Mouse (Mus musculus) ES-E14 (cell line): Measurements from ENCODE around the gene Raver1. TPM values are rescaled to one million over a fixed set of nuclear protein-coding genes. Genes with fewer than 3 reads are reported as not detected.

ENCODE experiments used
- DNase-seq: peaks from one replicate; pipeline ENCODE4 v3.0.0-alpha.2; 2013; ENCODE audit warnings: low read depth, low spot score
- H3K27ac ChIP-seq: 2 replicates; pipeline ENCODE4 v1.5.1; 2012; ENCODE audit warnings: low read depth, mild to moderate bottlenecking, low read length, moderate library complexity, mixed read lengths; ENCODE audit not compliant: poor library complexity, insufficient read depth, severe bottlenecking
- H3K36me3 ChIP-seq: 2 replicates; pipeline ENCODE4 v1.6.1; 2012; ENCODE audit warnings: mild to moderate bottlenecking, low read length, moderate library complexity, mixed read lengths; ENCODE audit not compliant: control insufficient read depth, poor library complexity, insufficient read depth, severe bottlenecking
- H3K4me1 ChIP-seq, 2 experiments: fragments of 150-350 bp in 1 of 2; sonication (generic) in 1 of 2; 2 replicates each; pipeline ENCODE4 v1.6.1; 2012; ENCODE audit warnings: low read length in 2 of 2, mild to moderate bottlenecking in 1 of 2, mixed read lengths in 1 of 2; ENCODE audit not compliant: control insufficient read depth in 2 of 2, insufficient read depth in 2 of 2, poor library complexity in 1 of 2
- H3K4me3 ChIP-seq, 2 experiments: fragments of 150-350 bp in 1 of 2; sonication (generic) in 1 of 2; 2 replicates each; pipeline ENCODE4 v1.5.1; 2012; ENCODE audit warnings: low read length in 2 of 2, low read depth in 1 of 2, mild to moderate bottlenecking in 1 of 2, mixed read lengths in 1 of 2; ENCODE audit not compliant: insufficient read depth in 1 of 2, poor library complexity in 1 of 2, severe bottlenecking in 1 of 2
- H3K9ac ChIP-seq: 2 replicates; pipeline ENCODE4 v1.6.1; 2012; ENCODE audit warnings: low read depth, mild to moderate bottlenecking, low read length, mixed read lengths; ENCODE audit not compliant: poor library complexity, insufficient read depth, severe bottlenecking
- H3K9me3 ChIP-seq: fragments of 150-350 bp; sonication (generic); 2 replicates; pipeline ENCODE4 v1.6.1; 2012; ENCODE audit warnings: low read depth, mild to moderate bottlenecking, low read length; ENCODE audit not compliant: control insufficient read depth, insufficient read depth
- CHD2 ChIP-seq: IDR thresholded peaks from 2 replicates; pipeline ENCODE4 v1.6.1; 2014; ENCODE audit warnings: mild to moderate bottlenecking, low read depth, low read length, inconsistent platforms
- HCFC1 ChIP-seq: IDR thresholded peaks from 2 replicates; pipeline ENCODE4 v1.6.1; 2012; ENCODE audit warnings: low read length, inconsistent platforms, borderline replicate concordance; ENCODE audit not compliant: insufficient read depth
- MAFK ChIP-seq: IDR thresholded peaks from 2 replicates; pipeline ENCODE4 v1.6.1; 2014; ENCODE audit warnings: mild to moderate bottlenecking, low read depth, low read length, inconsistent platforms; ENCODE audit not compliant: insufficient read depth
- ZC3H11A ChIP-seq: IDR thresholded peaks from 2 replicates; pipeline ENCODE4 v1.6.1; 2012; ENCODE audit warnings: low read depth, mild to moderate bottlenecking, inconsistent platforms, low read length, borderline replicate concordance
- ZNF384 ChIP-seq: IDR thresholded peaks from 2 replicates; pipeline ENCODE4 v1.6.1; 2012; ENCODE audit warnings: low read depth, low read length, inconsistent platforms
- in situ Hi-C, 2 experiments: fragments of 600-800 bp; cut with MboI; formaldehyde crosslinking; loops; one replicate each; pipeline ENCODE4 v1.15.1; 2025; ENCODE audit warnings: low sequenced_read_pairs in 2 of 2, inconsistent platforms in 1 of 2; ENCODE audit not compliant: unreplicated experiment in 2 of 2
- total RNA-seq: library from RNA; depleted of rRNA; stranded (reverse); fragments of 300-350 nt; gene quantifications from 2 replicates; pipeline ENCODE4 v1.2.3, GENCODE M21; 2012

Gene Raver1
- total RNA-seq, 1 experiment = 26.3 TPM

DNA sequence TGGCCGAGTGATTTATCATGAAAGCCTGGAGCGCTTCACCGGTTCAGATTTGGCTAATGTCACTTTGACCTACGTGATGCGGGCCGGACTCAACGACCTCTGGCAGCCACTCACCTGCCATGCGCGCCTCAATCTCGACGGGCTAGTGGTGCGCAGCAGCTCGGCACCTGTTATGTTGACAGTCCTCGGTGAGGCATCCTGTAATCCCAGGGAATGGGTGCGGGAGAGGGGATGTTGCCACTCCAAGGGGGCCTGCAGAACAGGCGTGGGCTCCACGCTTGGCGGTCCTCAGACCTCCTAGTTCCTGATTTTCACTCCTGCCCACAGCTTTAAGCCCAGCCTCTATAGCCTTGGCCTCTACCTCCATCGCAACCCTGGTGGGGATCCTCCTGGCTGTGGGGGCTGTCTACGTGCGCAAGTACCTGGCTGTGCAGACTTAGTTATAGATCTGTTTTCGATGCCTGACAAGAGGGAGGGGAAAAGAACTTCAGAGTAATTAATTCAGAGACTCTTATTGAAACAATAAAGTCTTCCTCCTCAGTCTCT is 61.7 kb downstream of the Raver1 start:
- H3K9me3 ChIP-seq = no peaks in the 10 kb centered on the region
- peaks cover 28% of the 10 kb centered on the region for H3K36me3 ChIP-seq
- peak overlapping the region; percentile 1; the same call in 1 of the 2 replicates for H3K27ac ChIP-seq
- H3K4me1 ChIP-seq = peaks cover 8 to 48% of the 10 kb centered on the region in 2 experiments
- TF ChIP-seq CHD2 = no peak
- no peak for TF ChIP-seq ZC3H11A
- no peak for TF ChIP-seq HCFC1
- TF ChIP-seq MAFK = no peak
- TF ChIP-seq ZNF384 = no peak
- H3K9ac ChIP-seq = peak overlapping the region; percentile 41
- DNase-seq = no peak
- in situ Hi-C loops = no loop called here
- peak overlapping the region; percentile 28 to 39 for H3K4me3 ChIP-seq

DNA sequence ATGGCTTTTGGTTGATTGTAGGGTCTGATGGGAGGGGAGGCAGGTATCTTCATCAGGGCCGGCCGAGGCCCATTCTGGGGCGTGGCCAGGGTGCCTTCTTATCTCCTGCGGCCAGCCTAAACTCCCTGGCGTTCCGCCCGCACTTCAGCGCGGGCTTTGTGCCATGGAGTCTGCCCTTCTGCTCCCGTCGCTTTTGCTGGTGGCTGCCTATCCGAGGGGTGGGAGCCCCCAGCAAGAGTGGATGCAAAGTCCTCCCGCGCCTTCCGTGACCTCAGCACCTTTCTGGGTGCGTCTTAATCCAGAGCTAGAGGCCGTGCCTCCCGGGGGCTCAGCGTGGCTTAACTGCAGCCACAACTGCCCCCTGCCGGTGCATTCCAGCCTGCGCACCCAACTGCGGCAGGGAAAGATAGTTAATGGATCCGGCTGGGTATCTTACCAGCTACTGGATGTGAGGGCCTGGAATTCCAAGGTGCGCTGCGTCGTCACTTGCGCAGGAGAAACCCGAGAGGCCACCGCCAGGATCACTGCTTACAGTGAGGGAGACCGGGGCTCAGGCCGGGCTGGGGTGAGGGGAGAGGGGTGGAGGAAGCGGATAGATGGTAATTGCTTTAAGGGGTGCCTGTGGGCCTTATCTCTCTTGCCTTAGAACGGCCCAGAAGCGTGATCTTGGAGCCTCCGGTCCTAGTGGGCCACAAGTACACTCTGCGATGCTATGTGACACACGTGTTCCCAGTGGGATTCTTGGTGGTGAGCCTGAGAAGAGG is 62.3 kb downstream of the Raver1 start, which contains the start of gene Icam4:
Icam4 (plus strand) TSS at position 83 of the 764 bp plus-strand sequence.
- peaks cover 8 to 44% of the 10 kb centered on the region in 2 experiments for H3K4me1 ChIP-seq
- H3K27ac ChIP-seq = peak within 1 kb of the TSS; percentile 23

DNA sequence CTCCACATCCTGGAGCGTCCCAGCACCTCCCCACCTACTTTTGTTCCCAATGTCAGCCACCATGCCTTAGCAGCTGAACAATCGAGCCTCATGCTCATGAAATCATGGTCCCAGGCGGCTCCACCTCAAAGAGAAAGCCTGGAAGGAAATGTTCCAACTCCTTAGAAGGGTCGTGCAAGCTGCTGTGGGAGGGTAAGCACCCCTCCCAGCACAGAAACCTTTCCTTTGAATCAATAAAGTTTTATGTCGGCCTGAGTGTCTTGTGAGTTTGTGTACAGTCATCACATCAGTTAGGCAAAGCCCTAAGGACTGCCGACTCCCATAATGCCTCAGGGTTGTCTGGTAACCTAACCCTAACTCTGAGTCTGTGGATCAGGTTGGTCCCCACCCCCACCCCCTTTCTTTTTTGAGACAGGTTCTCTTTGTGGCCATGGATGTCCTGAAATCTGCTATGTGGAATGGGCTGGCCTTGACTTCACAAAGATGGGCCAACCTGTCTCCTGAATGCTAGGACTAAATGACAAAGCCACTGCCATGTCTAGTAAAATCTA is 63.2 kb downstream of the Raver1 start:
- Histone ChIP-seq H3K27ac (peak overlapping the region; percentile 23; the same call in 1 of the 2 replicates), H3K36me3 (peaks cover 28% of the 10 kb centered on the region), H3K9ac (peak overlapping the region; percentile 3; the same call in 1 of the 2 replicates), H3K4me1 (peaks cover 9 to 41% of the 10 kb centered on the region in 2 experiments; a peak in 3 of 4 replicates), H3K4me3 (no peak overlapping the region), H3K9me3 (no peaks in the 10 kb centered on the region)
- in situ Hi-C loops = no loop called here
- no peak for DNase-seq
- TF ChIP-seq MAFK (no peak), HCFC1 (no peak), CHD2 (no peak), ZNF384 (no peak), ZC3H11A (no peak)

More for the DNA sequence above, 62.3 kb downstream of the Raver1 start, which contains the start of gene Icam4:
- Histone ChIP-seq H3K4me3 (peak within 1 kb of the TSS; percentile 54 to 64), H3K9ac (peak within 1 kb of the TSS; percentile 73), H3K9me3 (no peaks in the 10 kb centered on the region), H3K36me3 (peaks cover 28% of the 10 kb centered on the region)
- peak; percentile 80 for DNase-seq
- TF ChIP-seq MAFK = no peak
- no peak for TF ChIP-seq HCFC1
- TF ChIP-seq ZC3H11A = no peak
- no peak for TF ChIP-seq CHD2
- no peak for TF ChIP-seq ZNF384
- in situ Hi-C loops = no loop called here

DNA sequence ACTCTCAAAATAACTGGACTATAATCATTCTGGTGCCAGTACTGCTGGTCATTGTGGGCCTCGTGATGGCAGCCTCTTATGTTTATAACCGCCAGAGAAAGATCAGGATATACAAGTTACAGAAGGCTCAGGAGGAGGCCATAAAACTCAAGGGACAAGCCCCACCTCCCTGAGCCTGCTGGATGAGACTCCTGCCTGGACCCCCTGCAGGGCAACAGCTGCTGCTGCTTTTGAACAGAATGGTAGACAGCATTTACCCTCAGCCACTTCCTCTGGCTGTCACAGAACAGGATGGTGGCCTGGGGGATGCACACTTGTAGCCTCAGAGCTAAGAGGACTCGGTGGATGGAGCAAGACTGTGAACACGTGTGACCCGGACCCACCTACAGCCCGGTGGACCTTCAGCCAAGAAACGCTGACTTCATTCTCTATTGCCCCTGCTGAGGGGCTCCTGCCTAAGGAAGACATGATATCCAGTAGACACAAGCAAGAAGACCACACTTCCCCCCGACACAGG is 64.0 kb downstream of the Raver1 start:
- in situ Hi-C loops = no loop called here
- Histone ChIP-seq H3K4me1 (peaks cover 9 to 39% of the 10 kb centered on the region in 2 experiments; a peak in 3 of 4 replicates), H3K9ac (no peak overlapping the region)

More for the DNA sequence above, 64.0 kb downstream of the Raver1 start:
- no peak for DNase-seq
- Histone ChIP-seq H3K9me3 (no peaks in the 10 kb centered on the region), H3K27ac (peak overlapping the region; percentile 31; the same call in 1 of the 2 replicates), H3K4me3 (no peak overlapping the region), H3K36me3 (peaks cover 28% of the 10 kb centered on the region)
- no peak for TF ChIP-seq MAFK
- no peak for TF ChIP-seq ZNF384
- no peak for TF ChIP-seq HCFC1
- TF ChIP-seq ZC3H11A = no peak
- no peak for TF ChIP-seq CHD2
